Mouse (Mus musculus) lung, adult 2 months (tissue): ENCODE results near the gene Serpinh1.

Experiments used
- CTCF ChIP-seq: fragments of 200-500 bp; IDR thresholded peaks from 2 replicates; pipeline ENCODE4 v1.5.1; 2011; ENCODE audit warnings: mild to moderate bottlenecking, low read length, control low read depth; ENCODE audit not compliant: insufficient read depth
- POLR2A ChIP-seq: fragments of 200-500 bp; IDR thresholded peaks from 2 replicates; pipeline ENCODE4 v1.6.1; 2011; ENCODE audit warnings: low read depth, mild to moderate bottlenecking, control low read depth, low read length, borderline replicate concordance; ENCODE audit errors: extremely low read depth

DNA sequence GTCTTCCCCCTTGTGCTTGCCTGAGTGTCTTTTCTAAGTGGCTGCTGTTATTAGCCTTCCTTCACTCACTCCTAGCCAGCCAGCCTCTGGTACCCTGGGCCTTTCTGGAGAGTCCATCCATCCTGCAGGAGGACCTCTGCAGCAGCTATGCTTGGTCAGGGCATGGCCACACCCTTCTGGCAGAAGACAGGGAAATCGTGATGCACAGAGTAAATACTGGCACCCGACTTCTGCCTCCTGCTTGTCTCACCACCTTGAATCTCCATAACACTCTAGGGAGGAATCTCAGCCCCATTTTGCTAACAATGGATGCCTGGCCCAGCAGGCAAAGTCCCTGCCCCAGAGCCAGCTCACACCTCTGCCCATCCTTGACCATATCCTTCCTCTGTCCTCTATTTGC lies 39.7 kb upstream of the Serpinh1 start:
- no peak for TF ChIP-seq CTCF
- TF ChIP-seq POLR2A, result no peak
